Mouse (Mus musculus): ENCODE data around the gene Atad1. TPM values are rescaled to one million over a fixed set of nuclear protein-coding genes. Genes with fewer than 3 reads are reported as not detected.
"Not testable (repeated sequence)": the region's sequence is repeated elsewhere in the genome, so short reads cannot be mapped to it uniquely, and the experiment has no call there.

Atad1 gene
- 68.8 and 71.5 TPM in 2 replicates for polyA plus RNA-seq (2014; fragmentation: Nextera tagmentation; extraction: Ambion mirVana)

DNA sequence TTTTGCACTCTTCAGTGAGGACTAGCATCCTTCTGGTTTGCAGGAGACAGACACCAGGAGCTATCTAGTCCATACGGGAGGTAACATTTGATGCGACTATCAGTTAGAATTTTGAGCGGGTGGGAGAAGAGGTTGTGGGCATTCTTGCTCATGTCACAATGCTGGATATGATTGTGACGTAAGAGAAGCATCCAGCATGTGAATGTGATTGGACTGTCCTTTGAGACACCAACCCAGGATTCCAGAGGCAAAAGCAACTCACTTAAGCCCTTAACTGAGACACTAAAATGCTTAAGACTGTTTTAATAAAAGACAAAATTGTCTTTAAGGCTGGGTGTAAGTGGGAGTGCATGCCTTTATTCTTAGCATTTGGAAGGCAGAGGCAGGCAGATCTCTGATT lies at the start of gene Atad1:
TSS of gene Atad1 (minus strand) at position 101 of the 400 bp plus-strand sequence.
- ATAC-seq (ENCODE audit: insufficient number of reproducible peaks, low FRiP score, low TSS enrichment, low read depth) (no peak), DNase-seq (ENCODE audit: low spot score) (no peak)
- H3K9ac ChIP-seq (ENCODE audit: low read length), result no peak within 1 kb of the TSS

DNA sequence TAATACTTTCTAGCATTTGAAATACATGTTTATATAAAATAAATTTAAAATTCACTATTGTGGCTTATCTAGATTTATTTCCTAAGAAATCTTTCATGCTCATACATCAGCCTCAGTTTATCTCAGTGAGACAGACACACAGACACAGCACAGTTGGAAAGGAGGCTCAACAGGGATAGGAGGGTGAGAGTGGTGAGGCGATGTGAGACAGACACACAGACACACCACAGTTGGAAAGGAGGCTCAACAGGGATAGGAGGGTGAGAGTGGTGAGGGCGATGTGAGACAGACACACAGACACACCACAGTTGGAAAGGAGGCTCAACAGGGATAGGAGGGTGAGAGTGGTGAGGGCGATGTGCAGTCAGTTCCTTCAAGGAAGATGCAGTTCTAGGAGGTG lies 48.4 kb upstream of the Atad1 start:
- H3K4me3 ChIP-seq (ENCODE audit: low read depth, low read length); ATAC-seq (ENCODE audit: insufficient number of reproducible peaks, low FRiP score, low TSS enrichment, low read depth); H3K27ac ChIP-seq (replicated peaks; ENCODE audit: low read depth, low read length); H3K9me3 ChIP-seq (ENCODE audit: control insufficient read depth, low read length); H3K27me3 ChIP-seq (ENCODE audit: control insufficient read depth, insufficient read depth, low read length); H3K36me3 ChIP-seq (ENCODE audit: control insufficient read depth, insufficient read depth, low read length); H3K4me2 ChIP-seq (ENCODE audit: low read depth, severe bottlenecking); H3K4me1 ChIP-seq (ENCODE audit: control insufficient read depth, insufficient read depth, low read length); H3K9ac ChIP-seq (ENCODE audit: low read length); DNase-seq (ENCODE audit: low spot score): not testable (repeated sequence)
- 94% methylated on average over 3 of the region's 3 CpGs for WGBS

More for the DNA sequence above, at the start of gene Atad1:
- Histone ChIP-seq H3K4me3 (ENCODE audit: low read depth, low read length) (no peak within 1 kb of the TSS), H3K36me3 (ENCODE audit: control insufficient read depth, insufficient read depth, low read length) (no peaks in the 10 kb centered on the region), H3K27me3 (ENCODE audit: control insufficient read depth, insufficient read depth, low read length) (no peaks in the 10 kb centered on the region), H3K27ac (replicated peaks; ENCODE audit: low read depth, low read length) (no peak within 1 kb of the TSS), H3K4me1 (ENCODE audit: control insufficient read depth, insufficient read depth, low read length) (no peaks in the 10 kb centered on the region), H3K4me2 (ENCODE audit: low read depth, severe bottlenecking) (no peak within 1 kb of the TSS), H3K9me3 (ENCODE audit: control insufficient read depth, low read length) (no peaks in the 10 kb centered on the region)
- 94% methylated on average over 4 of the region's 4 CpGs for WGBS

DNA sequence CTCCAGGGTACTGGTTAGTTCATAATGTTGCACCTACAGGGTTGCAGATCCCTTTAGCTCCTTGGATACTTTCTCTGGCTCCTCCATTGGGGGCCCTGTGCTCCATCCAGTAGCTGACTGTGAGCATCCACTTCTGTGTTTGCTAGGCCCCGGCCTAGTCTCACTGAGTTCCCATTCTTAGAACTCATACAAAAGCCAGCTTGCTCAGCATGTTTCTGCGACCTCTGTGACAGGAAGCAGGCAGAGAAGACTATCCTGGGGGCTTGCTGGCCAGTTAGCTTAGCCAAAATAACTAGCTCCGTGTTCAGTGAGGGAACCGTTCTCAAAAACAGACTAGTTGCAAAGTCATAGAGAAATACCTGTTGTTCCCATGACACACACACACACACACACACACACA lies 47.8 kb upstream of the Atad1 start:
- not testable (repeated sequence) for H3K9me3 ChIP-seq (ENCODE audit: control insufficient read depth, low read length); H3K27ac ChIP-seq (replicated peaks; ENCODE audit: low read depth, low read length); H3K27me3 ChIP-seq (ENCODE audit: control insufficient read depth, insufficient read depth, low read length); H3K4me2 ChIP-seq (ENCODE audit: low read depth, severe bottlenecking); DNase-seq (ENCODE audit: low spot score); ATAC-seq (ENCODE audit: insufficient number of reproducible peaks, low FRiP score, low TSS enrichment, low read depth); H3K4me3 ChIP-seq (ENCODE audit: low read depth, low read length); H3K9ac ChIP-seq (ENCODE audit: low read length); H3K36me3 ChIP-seq (ENCODE audit: control insufficient read depth, insufficient read depth, low read length); H3K4me1 ChIP-seq (ENCODE audit: control insufficient read depth, insufficient read depth, low read length)
- WGBS, result 77% methylated on average over 4 of the region's 4 CpGs

DNA sequence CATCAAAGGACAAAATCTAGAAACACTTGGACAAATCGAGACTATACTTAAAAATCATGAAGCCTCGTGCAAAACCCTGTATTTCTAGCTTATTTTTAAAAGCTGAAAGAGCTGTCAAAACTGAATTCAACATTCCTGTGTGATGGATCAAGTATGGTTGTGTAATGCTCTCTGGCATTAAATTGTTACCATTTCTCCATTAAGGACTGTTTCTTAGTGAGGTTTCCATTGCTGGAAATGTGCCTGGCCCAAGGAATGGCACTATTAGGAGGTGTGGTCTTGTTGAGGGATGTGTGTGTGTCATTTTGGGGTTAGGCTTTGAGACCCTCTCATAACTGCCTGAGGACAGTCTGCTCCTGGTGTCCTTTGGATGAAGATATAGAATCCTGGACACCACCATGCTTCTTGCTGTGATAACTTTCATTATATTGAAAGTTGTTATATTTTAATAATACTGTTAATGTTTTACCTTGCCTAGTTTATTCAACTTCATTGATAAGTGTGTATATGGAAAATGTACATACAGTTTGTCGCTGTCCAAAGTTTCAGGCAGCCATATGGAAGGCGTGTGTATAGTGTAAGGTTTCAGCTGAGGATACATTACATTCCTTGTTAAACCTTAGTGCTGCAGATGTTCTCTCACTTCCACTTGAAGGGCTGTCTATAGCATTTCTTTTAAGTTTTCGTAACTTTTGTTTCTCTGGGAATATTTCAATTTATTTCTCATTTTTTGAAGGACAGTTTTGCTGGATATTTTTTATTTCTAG lies 41.9 kb upstream of the Atad1 start:
- Histone ChIP-seq H3K27me3 (ENCODE audit: control insufficient read depth, insufficient read depth, low read length) (no peaks in the 10 kb centered on the region), H3K9me3 (ENCODE audit: control insufficient read depth, low read length) (no peaks in the 10 kb centered on the region), H3K4me1 (ENCODE audit: control insufficient read depth, insufficient read depth, low read length) (no peaks in the 10 kb centered on the region), H3K9ac (ENCODE audit: low read length) (no peak overlapping the region), H3K4me2 (ENCODE audit: low read depth, severe bottlenecking) (no peak overlapping the region), H3K4me3 (ENCODE audit: low read depth, low read length) (no peak overlapping the region), H3K27ac (replicated peaks; ENCODE audit: low read depth, low read length) (no peak overlapping the region), H3K36me3 (ENCODE audit: control insufficient read depth, insufficient read depth, low read length) (no peaks in the 10 kb centered on the region)
- DNase-seq (ENCODE audit: low spot score) (no peak), ATAC-seq (ENCODE audit: insufficient number of reproducible peaks, low FRiP score, low TSS enrichment, low read depth) (no peak)
- 93% methylated on average over 5 of the region's 5 CpGs for WGBS

DNA sequence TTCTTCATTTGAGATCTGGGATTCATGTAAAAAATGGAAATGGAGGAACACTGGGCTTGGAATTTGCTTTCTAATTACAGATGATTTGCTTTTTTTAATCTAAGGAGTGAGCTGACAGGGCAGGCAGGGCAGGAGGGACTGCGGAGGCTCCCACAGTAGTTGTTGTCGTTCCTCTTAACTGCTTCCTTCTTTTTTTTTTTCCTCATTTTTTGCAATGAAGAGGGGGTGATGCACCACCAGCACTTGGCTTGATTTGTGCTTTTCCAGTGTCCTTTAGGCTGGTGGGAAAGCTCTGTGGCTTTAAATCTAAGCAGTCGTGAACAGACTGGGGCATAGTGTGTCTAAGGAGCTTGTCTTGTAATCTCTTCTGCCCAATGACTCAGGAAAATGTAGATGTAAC lies 39.5 kb upstream of the Atad1 start:
- Histone ChIP-seq H3K36me3 (ENCODE audit: control insufficient read depth, insufficient read depth, low read length) (no peaks in the 10 kb centered on the region), H3K4me2 (ENCODE audit: low read depth, severe bottlenecking) (no peak overlapping the region), H3K27me3 (ENCODE audit: control insufficient read depth, insufficient read depth, low read length) (no peaks in the 10 kb centered on the region), H3K9ac (ENCODE audit: low read length) (no peak overlapping the region), H3K27ac (replicated peaks; ENCODE audit: low read depth, low read length) (no peak overlapping the region), H3K4me3 (ENCODE audit: low read depth, low read length) (no peak overlapping the region), H3K4me1 (ENCODE audit: control insufficient read depth, insufficient read depth, low read length) (no peaks in the 10 kb centered on the region), H3K9me3 (ENCODE audit: control insufficient read depth, low read length) (no peaks in the 10 kb centered on the region)
- WGBS, result 86% methylated on average over 3 of the region's 3 CpGs
- ATAC-seq (ENCODE audit: insufficient number of reproducible peaks, low FRiP score, low TSS enrichment, low read depth) (no peak), DNase-seq (ENCODE audit: low spot score) (no peak)

DNA sequence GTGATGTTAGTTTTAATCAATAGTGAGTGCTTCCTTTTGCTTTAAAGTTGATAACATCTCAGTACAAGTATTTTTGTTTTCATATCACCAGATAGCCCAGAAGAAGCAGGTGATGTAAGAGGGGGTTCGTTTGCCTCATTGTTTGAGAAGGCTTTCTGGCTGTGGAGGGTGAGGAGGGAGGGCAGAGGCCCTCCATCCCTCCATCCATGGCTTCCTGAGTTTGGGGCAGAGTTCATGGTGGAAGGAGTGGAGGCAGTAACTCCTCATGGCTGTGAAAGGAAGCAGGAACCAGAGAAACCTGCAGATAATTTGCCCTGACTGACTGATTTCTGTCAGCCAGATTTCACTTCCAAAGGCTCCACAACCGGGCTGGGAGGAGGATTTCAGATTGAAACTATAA lies 38.8 kb upstream of the Atad1 start:
- no peaks in the 10 kb centered on the region for H3K9me3 ChIP-seq (ENCODE audit: control insufficient read depth, low read length)
- H3K4me2 ChIP-seq (ENCODE audit: low read depth, severe bottlenecking), result no peak overlapping the region
- H3K27me3 ChIP-seq (ENCODE audit: control insufficient read depth, insufficient read depth, low read length), result no peaks in the 10 kb centered on the region
- no peak overlapping the region for H3K9ac ChIP-seq (ENCODE audit: low read length)
- no peaks in the 10 kb centered on the region for H3K4me1 ChIP-seq (ENCODE audit: control insufficient read depth, insufficient read depth, low read length)
- no peaks in the 10 kb centered on the region for H3K36me3 ChIP-seq (ENCODE audit: control insufficient read depth, insufficient read depth, low read length)
- no peak for DNase-seq (ENCODE audit: low spot score)
- no peak overlapping the region for H3K4me3 ChIP-seq (ENCODE audit: low read depth, low read length)
- WGBS, result 42% methylated on average over 2 of the region's 2 CpGs
- H3K27ac ChIP-seq (replicated peaks; ENCODE audit: low read depth, low read length), result no peak overlapping the region
- no peak for ATAC-seq (ENCODE audit: insufficient number of reproducible peaks, low FRiP score, low TSS enrichment, low read depth)

DNA sequence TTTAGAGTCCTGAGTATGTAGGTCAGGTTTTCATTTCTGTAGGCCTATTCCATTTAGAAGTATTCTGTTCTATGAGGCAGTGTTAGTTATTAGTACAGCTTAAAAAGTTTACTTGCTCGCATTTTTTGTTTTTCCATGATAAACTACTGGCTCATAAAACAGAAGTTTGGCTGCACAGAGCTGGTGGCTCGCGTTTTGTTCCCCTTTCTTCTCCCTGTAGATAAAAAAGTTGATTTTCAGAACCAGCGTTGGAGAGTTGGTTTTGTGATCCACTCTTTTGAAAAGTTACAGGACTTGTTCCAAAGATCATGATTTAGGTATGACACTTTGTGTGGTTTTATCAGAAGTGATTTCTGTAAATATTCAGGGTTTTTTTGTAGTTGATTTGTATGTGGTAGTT lies 22.9 kb upstream of the Atad1 start:
- Histone ChIP-seq H3K4me3 (ENCODE audit: low read depth, low read length) (no peak overlapping the region), H3K4me1 (ENCODE audit: control insufficient read depth, insufficient read depth, low read length) (peaks cover 6% of the 10 kb centered on the region; the same call in 1 of the 2 replicates), H3K4me2 (ENCODE audit: low read depth, severe bottlenecking) (no peak overlapping the region), H3K9ac (ENCODE audit: low read length) (no peak overlapping the region), H3K27ac (replicated peaks; ENCODE audit: low read depth, low read length) (no peak overlapping the region), H3K9me3 (ENCODE audit: control insufficient read depth, low read length) (no peaks in the 10 kb centered on the region), H3K36me3 (ENCODE audit: control insufficient read depth, insufficient read depth, low read length) (no peaks in the 10 kb centered on the region), H3K27me3 (ENCODE audit: control insufficient read depth, insufficient read depth, low read length) (no peaks in the 10 kb centered on the region)
- DNase-seq (ENCODE audit: low spot score) (no peak), ATAC-seq (ENCODE audit: insufficient number of reproducible peaks, low FRiP score, low TSS enrichment, low read depth) (no peak)
- WGBS, result 90% methylated on average over 4 of the region's 4 CpGs

DNA sequence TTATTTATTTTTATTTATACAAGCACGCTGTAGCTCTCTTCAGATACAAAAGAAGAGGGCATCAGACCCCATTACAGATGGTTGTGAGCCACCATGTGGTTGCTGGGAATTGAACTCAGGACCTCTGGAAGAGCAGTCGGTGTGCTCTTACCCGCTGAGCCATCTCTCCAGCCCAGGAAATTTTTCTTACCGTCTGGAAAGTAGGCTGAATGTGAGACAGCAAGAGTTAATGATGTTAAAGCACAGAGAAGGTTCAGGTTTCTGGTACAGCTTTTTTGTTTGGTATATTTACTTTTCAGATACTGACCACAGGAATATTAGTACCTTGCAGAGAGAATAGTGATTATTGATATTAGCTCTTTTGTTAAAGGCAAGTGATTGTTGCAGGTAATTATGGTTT lies 21.6 kb upstream of the Atad1 start:
- 72% methylated on average over 4 of the region's 4 CpGs for WGBS

DNA sequence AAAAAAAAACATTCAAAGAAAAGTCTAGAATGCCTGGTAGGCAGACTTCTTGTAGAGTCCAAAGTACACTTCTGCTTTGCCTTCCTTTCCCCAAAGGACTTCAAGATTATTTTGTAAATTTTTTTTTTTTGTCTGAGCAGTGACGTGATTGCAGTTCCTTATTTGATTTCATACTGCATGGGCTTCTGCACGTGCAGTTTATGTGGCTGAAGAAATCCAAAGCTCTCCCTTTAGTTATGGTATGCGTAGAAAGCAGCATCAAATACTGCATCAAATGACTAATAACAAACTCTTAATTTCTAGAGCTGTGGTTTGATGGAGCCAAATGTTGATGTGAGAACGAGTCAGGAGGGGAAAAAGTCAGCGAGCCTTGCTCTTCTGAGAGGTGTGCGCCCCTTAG lies 20.9 kb upstream of the Atad1 start:
- Histone ChIP-seq H3K9me3 (ENCODE audit: control insufficient read depth, low read length) (no peaks in the 10 kb centered on the region), H3K27ac (replicated peaks; ENCODE audit: low read depth, low read length) (no peak overlapping the region), H3K4me2 (ENCODE audit: low read depth, severe bottlenecking) (peak overlapping the region; percentile 35; the same call in 1 of the 2 replicates), H3K9ac (ENCODE audit: low read length) (no peak overlapping the region), H3K4me3 (ENCODE audit: low read depth, low read length) (no peak overlapping the region), H3K4me1 (ENCODE audit: control insufficient read depth, insufficient read depth, low read length) (peaks cover 6% of the 10 kb centered on the region; the same call in 1 of the 2 replicates), H3K36me3 (ENCODE audit: control insufficient read depth, insufficient read depth, low read length) (no peaks in the 10 kb centered on the region), H3K27me3 (ENCODE audit: control insufficient read depth, insufficient read depth, low read length) (no peaks in the 10 kb centered on the region)
- DNase-seq (ENCODE audit: low spot score), result no peak
- ATAC-seq (ENCODE audit: insufficient number of reproducible peaks, low FRiP score, low TSS enrichment, low read depth), result no peak
- 48% methylated on average over 6 of the region's 6 CpGs for WGBS

More for the DNA sequence above, 21.6 kb upstream of the Atad1 start:
- peaks cover 6% of the 10 kb centered on the region; the same call in 1 of the 2 replicates for H3K4me1 ChIP-seq (ENCODE audit: control insufficient read depth, insufficient read depth, low read length)
- H3K4me3 ChIP-seq (ENCODE audit: low read depth, low read length), result no peak overlapping the region
- no peaks in the 10 kb centered on the region for H3K36me3 ChIP-seq (ENCODE audit: control insufficient read depth, insufficient read depth, low read length)
- ATAC-seq (ENCODE audit: insufficient number of reproducible peaks, low FRiP score, low TSS enrichment, low read depth) (no peak), DNase-seq (ENCODE audit: low spot score) (no peak)
- no peak overlapping the region for H3K4me2 ChIP-seq (ENCODE audit: low read depth, severe bottlenecking)
- H3K9me3 ChIP-seq (ENCODE audit: control insufficient read depth, low read length), result no peaks in the 10 kb centered on the region
- no peak overlapping the region for H3K27ac ChIP-seq (replicated peaks; ENCODE audit: low read depth, low read length)
- H3K27me3 ChIP-seq (ENCODE audit: control insufficient read depth, insufficient read depth, low read length), result no peaks in the 10 kb centered on the region
- H3K9ac ChIP-seq (ENCODE audit: low read length), result no peak overlapping the region

Data from limb, embryonic 11.5 days (tissue).